Comparison of ENCODE assay signal across 23 mouse cellular contexts in genomic region chr17:62640654-62641053, GRCm38 (mm10).
"Had no signal": no experiment of that assay in that cellular context is flagged by ENCODE, and none has a peak within 500 bp of the region (broad histone marks: within the 10 kb centered on the region; RNA-seq: fewer than 3 reads in every experiment).

No protein-coding gene starts in this region.

- H3K27me3 ChIP-seq: kidney, embryonic 15.5 days; limb, embryonic 12.5 days; limb, embryonic 15.5 days; midbrain, embryonic 12.5 days; midbrain, embryonic 15.5 days; stomach, embryonic 15.5 days had no signal

- DNase-seq: kidney, adult 11 months; kidney, adult 8-10 months; kidney, postnatal 10 days; kidney, postnatal 36 days; layer of hippocampus, postnatal 36 days; left cerebral cortex, postnatal 4 days; liver, postnatal 0 days; lung, embryonic 14.5 days; right cerebral cortex, adult 18-20 months; right cerebral cortex, postnatal 14 days; right cerebral cortex, postnatal 4 days; spleen, adult 18-20 months; thymus, postnatal 25 days had no signal

- H3K36me3 ChIP-seq: kidney, embryonic 15.5 days; limb, embryonic 12.5 days; limb, embryonic 15.5 days; midbrain, embryonic 12.5 days; midbrain, embryonic 15.5 days; stomach, embryonic 15.5 days had no signal

- H3K9ac ChIP-seq: kidney, embryonic 15.5 days; limb, embryonic 12.5 days; limb, embryonic 15.5 days; liver, embryonic 14.5 days; liver, postnatal 0 days; lung, embryonic 14.5 days; midbrain, embryonic 12.5 days; midbrain, embryonic 15.5 days; stomach, embryonic 15.5 days had no signal

- H3K4me3 ChIP-seq: kidney, embryonic 15.5 days; limb, embryonic 12.5 days; limb, embryonic 15.5 days; midbrain, embryonic 12.5 days; midbrain, embryonic 15.5 days; stomach, embryonic 15.5 days had no signal

- ATAC-seq: liver, postnatal 0 days; lung, postnatal 0 days; midbrain, embryonic 15.5 days had no signal

- H3K9me3 ChIP-seq: kidney, embryonic 15.5 days; limb, embryonic 12.5 days; limb, embryonic 15.5 days; midbrain, embryonic 12.5 days; midbrain, embryonic 15.5 days; stomach, embryonic 15.5 days had no signal

- H3K27ac ChIP-seq: kidney, embryonic 15.5 days; limb, embryonic 12.5 days; limb, embryonic 15.5 days; liver, embryonic 14.5 days; macrophage; midbrain, embryonic 12.5 days; midbrain, embryonic 15.5 days; stomach, embryonic 15.5 days had no signal

- H3K4me1 ChIP-seq: kidney, embryonic 15.5 days; limb, embryonic 15.5 days; midbrain, embryonic 15.5 days had no signal

- H3K4me2 ChIP-seq: kidney, embryonic 15.5 days; limb, embryonic 12.5 days; limb, embryonic 15.5 days; liver, embryonic 11.5 days; lung, embryonic 14.5 days; midbrain, embryonic 12.5 days; midbrain, embryonic 15.5 days; stomach, embryonic 15.5 days had no signal
